Mouse (Mus musculus) thymus, adult 2 months (tissue): ENCODE results near the gene Myh13.

ENCODE experiments used
- CTCF ChIP-seq: fragments of 200-500 bp; IDR thresholded peaks from 2 replicates; pipeline ENCODE4 v1.5.1; 2012; ENCODE audit warnings: mild to moderate bottlenecking, control low read depth, low read length, moderate library complexity, borderline replicate concordance; ENCODE audit not compliant: control insufficient read depth, poor library complexity, insufficient read depth; ENCODE audit errors: extremely low read depth
- POLR2A ChIP-seq: fragments of 200-500 bp; IDR thresholded peaks from 2 replicates; pipeline ENCODE4 v1.6.1; 2012; ENCODE audit warnings: mild to moderate bottlenecking, low read length, control low read depth, moderate library complexity; ENCODE audit not compliant: control insufficient read depth, poor library complexity, insufficient read depth; ENCODE audit errors: extremely low read depth

DNA sequence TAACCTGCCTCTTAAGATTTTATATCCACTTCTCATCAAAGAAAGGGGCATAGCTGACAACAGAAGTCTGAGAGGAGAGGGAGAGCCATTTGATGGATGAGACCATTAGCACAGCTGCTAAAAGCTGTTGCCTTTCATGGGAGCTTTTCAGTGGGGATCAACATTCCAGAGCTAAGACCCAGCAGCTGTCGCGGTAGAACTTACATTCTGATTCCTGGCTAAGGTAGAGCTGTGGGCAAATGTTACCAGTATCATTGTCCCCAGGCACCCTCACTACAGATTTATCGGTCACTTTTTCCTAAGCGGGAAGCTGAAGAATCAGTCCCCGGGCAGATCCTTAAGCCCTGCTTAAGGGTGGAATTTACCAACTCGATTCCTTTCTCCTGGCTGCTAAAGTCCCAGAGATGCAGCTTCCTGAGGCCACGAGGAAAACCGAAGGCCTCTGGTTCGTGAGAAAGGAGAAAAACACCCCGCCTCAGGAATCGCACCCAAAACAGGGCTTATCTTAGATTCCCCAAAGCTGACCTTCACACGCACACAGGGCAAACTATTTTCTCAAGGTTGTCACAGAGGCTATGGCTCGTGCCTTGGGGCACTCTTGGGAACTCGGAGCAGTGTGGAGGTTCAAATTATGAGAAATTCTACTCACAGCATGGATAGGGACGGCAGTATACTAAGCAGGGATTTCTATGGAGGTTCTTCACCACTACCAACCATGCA, 7.6 kb upstream of the Myh13 start:
- no peak for TF ChIP-seq CTCF
- no peak for TF ChIP-seq POLR2A
